Mouse (Mus musculus) limb, embryonic 15.5 days (tissue): ENCODE data around the gene Kif17. TPM values are rescaled to one million over a fixed set of nuclear protein-coding genes. Genes with fewer than 3 reads are reported as not detected.

ENCODE experiments used
- ATAC-seq: fragments of 200-750 bp; cut with Nextera tagmentation; 2 replicates; pipeline ENCODE4 v1.8.0; 2017; ENCODE audit warnings: low read depth, moderate TSS enrichment; ENCODE audit not compliant: insufficient number of reproducible peaks, low FRiP score, low TSS enrichment
- H3K27ac ChIP-seq: fragments of 300-500 bp; sonication (generic); 2 replicates; pipeline ENCODE4 v1.5.1; 2015; ENCODE audit warnings: moderate library complexity, mild to moderate bottlenecking, inconsistent platforms
- H3K27me3 ChIP-seq: fragments of 300-500 bp; sonication (generic); 2 replicates; pipeline ENCODE4 v1.6.1; 2015; ENCODE audit warnings: inconsistent platforms
- H3K36me3 ChIP-seq: fragments of 300-500 bp; sonication (generic); 2 replicates; pipeline ENCODE4 v1.6.1; 2015; ENCODE audit warnings: inconsistent platforms
- H3K4me1 ChIP-seq: fragments of 300-500 bp; sonication (generic); 2 replicates; pipeline ENCODE4 v1.6.1; 2015; ENCODE audit warnings: inconsistent platforms
- H3K4me2 ChIP-seq: fragments of 300-500 bp; sonication (generic); 2 replicates; pipeline ENCODE4 v1.6.1; 2015; ENCODE audit warnings: mild to moderate bottlenecking, inconsistent platforms
- H3K4me3 ChIP-seq: fragments of 300-500 bp; sonication (generic); 2 replicates; pipeline ENCODE4 v1.5.1; 2015; ENCODE audit warnings: mild to moderate bottlenecking, inconsistent platforms
- H3K9ac ChIP-seq: fragments of 300-500 bp; sonication (generic); 2 replicates; pipeline ENCODE4 v1.6.1; 2015; ENCODE audit warnings: inconsistent platforms
- H3K9me3 ChIP-seq: fragments of 300-500 bp; sonication (generic); 2 replicates; pipeline ENCODE4 v1.6.1; 2016; ENCODE audit warnings: inconsistent platforms
- WGBS: fragments of 180-500 bp; shearing (Covaris S2); methylation state at CpG from one replicate; pipeline ENCODE4 v1.1.7; 2015; 5-methylcytosine and 5-hydroxymethylcytosine counted together
- polyA plus RNA-seq: library from polyadenylated mRNA; unstranded; fragments of >200 nt; fragmentation: Nextera tagmentation; extraction: Ambion mirVana; gene quantifications from 2 replicates; pipeline ENCODE4 v1.2.1, GENCODE M21; 2015

The Kif17 gene
- polyA plus RNA-seq, 1 experiment from 2014 or later = 1.4 TPM

DNA sequence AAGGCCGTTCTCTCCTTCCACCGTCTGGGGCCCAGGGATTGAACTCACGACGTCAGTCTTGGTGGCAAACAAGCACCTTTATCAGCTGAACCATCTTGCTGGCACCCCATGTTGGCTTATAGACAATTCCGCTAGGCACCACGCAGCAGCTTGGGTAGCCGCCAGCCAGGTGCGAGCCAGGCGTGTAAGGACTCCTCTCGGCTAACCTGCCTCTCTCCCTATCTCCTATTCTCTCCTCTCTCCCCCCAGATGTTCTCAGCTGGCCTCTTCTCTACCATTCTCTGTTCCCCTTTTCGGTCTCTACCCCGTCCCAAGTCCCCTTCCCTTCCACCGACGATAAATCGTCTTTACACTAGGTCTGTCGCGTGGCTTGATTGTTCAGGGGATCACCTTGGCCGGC is 53.5 kb downstream of the Kif17 start:
- Histone ChIP-seq H3K4me1 (peaks cover 18% of the 10 kb centered on the region), H3K9me3 (no peaks in the 10 kb centered on the region), H3K9ac (peak overlapping the region; percentile 70), H3K4me2 (peak overlapping the region; percentile 86), H3K27ac (peak overlapping the region; percentile 72), H3K36me3 (peaks cover 22% of the 10 kb centered on the region), H3K4me3 (peak overlapping the region; percentile 95), H3K27me3 (no peaks in the 10 kb centered on the region)
- 12% methylated on average over 18 of the region's 18 CpGs for WGBS
- ATAC-seq = no peak

DNA sequence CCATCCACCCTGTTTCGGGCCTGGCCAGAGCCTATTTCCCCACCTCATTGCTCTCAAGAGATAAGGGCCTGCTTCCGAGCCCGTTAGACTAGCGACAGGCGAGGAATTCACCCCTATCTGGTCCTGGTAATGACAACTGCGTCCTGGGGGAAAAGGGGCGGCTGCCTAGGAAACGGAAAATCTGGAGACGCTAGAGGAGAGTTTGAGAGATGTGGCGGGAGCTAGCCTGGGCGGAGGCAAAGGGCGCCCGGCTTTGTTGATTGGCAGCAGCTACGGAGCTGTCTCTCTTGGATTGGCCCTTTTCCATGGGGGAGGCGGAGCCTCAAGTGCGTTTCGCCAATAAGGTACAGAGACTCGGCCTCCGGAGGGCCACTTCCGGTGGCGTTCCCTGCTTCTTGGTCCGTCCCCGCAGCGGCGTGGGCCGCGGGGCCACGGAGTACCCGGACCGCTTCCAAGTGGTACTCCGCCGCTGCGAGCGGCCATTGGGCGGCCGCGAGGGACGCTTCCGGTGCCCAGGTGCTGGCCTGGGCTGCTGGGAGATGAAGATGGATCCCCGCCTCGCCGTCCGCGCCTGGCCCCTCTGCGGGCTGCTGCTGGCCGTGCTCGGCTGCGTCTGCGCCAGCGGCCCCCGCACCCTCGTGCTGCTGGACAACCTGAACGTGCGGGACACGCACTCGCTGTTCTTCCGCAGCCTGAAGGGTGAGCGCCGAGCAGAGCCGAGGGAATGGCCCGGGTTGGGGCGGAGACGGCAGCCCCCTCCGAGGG is 54.3 kb downstream of the Kif17 start, which contains the start of gene Ddost:
Gene Ddost (plus strand): TSS at position 391 of the 765 bp plus-strand sequence.
- H3K36me3 ChIP-seq = peaks cover 30% of the 10 kb centered on the region
- H3K4me2 ChIP-seq = peak within 1 kb of the TSS; percentile 86
- under 1% methylated on average over 64 of the region's 64 CpGs for WGBS
- peak within 1 kb of the TSS; percentile 95 for H3K4me3 ChIP-seq
- H3K9me3 ChIP-seq = no peaks in the 10 kb centered on the region
- ATAC-seq = peak; percentile 96
- H3K9ac ChIP-seq = peak within 1 kb of the TSS; percentile 96
- H3K27me3 ChIP-seq = no peaks in the 10 kb centered on the region
- peak within 1 kb of the TSS; percentile 83 for H3K27ac ChIP-seq
- peaks cover 18% of the 10 kb centered on the region for H3K4me1 ChIP-seq

DNA sequence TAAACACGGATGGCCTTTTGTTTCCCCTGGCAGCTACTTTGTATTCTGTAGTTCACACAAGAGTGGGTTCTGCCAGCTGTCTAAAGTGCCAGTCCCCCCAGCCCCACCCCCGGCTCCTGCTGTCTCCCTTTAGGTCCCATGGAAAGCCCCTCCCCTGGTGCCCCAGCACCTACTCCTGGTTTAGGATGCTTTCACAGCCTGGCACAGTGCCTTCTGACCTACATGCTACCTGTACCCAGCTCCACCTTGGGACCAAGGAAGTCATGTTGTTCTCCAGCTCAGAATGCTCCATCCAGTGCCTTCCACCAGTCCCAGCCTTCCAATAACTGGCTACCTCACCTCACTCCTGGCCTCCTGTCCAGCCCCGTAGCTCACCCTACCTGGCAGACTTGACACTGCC is 56.8 kb downstream of the Kif17 start:
- peaks cover 53% of the 10 kb centered on the region for H3K36me3 ChIP-seq
- H3K27me3 ChIP-seq = no peaks in the 10 kb centered on the region
- ATAC-seq = no peak
- peaks cover 18% of the 10 kb centered on the region for H3K4me1 ChIP-seq
- H3K9me3 ChIP-seq = no peaks in the 10 kb centered on the region
- H3K4me2 ChIP-seq = no peak overlapping the region
- no peak overlapping the region for H3K27ac ChIP-seq
- no peak overlapping the region for H3K9ac ChIP-seq
- WGBS = 95% methylated on average over 3 of the region's 3 CpGs
- no peak overlapping the region for H3K4me3 ChIP-seq

DNA sequence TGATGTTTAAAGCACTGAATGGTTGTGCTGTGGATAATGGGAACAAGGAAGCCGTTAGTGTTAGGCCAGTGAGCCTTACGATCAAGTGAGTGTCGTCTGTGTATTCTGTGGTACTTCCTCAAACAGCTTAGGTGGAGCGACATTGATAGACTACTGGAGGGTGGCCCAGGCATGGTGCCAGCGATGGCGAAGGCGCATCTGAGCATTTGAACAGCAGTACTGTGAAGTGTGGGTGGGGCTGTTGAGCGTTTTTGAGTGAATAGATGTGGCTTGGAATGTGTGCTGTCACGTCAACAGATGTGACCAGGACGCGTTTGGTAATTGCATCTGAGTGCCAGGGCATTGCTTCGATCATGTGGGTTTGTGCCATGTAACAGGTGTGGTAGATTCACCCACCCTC is 57.5 kb downstream of the Kif17 start:
- 89% methylated on average over 12 of the region's 12 CpGs for WGBS
- Histone ChIP-seq H3K4me3 (no peak overlapping the region), H3K27ac (no peak overlapping the region), H3K36me3 (peaks cover 60% of the 10 kb centered on the region), H3K4me2 (no peak overlapping the region), H3K9me3 (no peaks in the 10 kb centered on the region), H3K4me1 (peaks cover 18% of the 10 kb centered on the region), H3K9ac (no peak overlapping the region), H3K27me3 (no peaks in the 10 kb centered on the region)
- ATAC-seq = no peak

DNA sequence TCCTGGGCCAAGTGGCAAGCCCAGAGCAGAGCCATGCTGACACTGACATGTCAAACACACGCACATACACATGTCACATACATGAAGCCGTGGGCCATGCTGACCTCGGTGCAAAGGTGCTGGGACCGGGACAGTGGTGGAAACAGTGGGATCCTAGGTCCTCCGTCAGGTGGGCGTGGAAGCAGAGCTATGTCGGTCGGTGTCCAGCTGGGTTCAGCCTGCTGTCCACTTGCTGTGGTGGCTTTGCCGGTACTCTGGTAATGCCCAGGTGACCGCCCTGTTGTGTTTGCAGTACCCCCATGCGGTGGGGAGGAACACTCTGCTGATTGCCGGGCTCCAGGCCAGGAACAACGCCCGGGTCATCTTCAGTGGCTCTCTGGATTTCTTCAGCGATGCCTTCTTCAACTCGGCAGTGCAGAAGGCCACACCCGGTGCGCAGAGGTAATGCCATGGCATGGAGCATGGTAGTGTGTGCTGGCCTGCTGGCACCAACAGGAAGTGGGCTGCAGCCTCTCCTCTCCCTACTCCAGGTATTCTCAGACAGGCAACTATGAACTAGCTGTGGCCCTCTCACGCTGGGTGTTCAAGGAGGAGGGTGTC is 60.2 kb downstream of the Kif17 start:
- H3K4me2 ChIP-seq = no peak overlapping the region
- H3K27me3 ChIP-seq = no peaks in the 10 kb centered on the region
- H3K27ac ChIP-seq = no peak overlapping the region
- H3K9me3 ChIP-seq = no peaks in the 10 kb centered on the region
- H3K4me3 ChIP-seq = no peak overlapping the region
- peaks cover 87% of the 10 kb centered on the region for H3K36me3 ChIP-seq
- H3K4me1 ChIP-seq = peaks cover 6% of the 10 kb centered on the region
- WGBS = 93% methylated on average over 19 of the region's 19 CpGs
- ATAC-seq = no peak
- no peak overlapping the region for H3K9ac ChIP-seq

DNA sequence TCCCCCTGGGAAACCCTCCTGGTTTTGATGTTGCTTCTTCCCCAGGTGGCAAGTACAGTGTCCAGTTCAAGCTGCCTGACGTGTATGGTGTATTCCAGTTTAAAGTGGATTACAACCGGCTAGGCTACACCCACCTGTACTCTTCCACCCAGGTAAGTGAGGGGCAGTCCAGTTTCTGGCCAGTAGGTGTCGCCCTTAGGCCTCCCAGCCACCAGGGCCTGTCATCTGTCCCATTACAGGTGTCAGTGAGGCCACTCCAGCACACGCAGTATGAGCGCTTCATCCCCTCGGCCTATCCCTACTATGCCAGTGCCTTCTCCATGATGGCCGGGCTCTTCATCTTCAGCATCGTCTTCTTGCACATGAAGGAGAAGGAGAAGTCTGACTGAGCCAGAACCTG is 61.4 kb downstream of the Kif17 start:
- H3K4me3 ChIP-seq = no peak overlapping the region
- no peak overlapping the region for H3K4me2 ChIP-seq
- no peak overlapping the region for H3K9ac ChIP-seq

DNA sequence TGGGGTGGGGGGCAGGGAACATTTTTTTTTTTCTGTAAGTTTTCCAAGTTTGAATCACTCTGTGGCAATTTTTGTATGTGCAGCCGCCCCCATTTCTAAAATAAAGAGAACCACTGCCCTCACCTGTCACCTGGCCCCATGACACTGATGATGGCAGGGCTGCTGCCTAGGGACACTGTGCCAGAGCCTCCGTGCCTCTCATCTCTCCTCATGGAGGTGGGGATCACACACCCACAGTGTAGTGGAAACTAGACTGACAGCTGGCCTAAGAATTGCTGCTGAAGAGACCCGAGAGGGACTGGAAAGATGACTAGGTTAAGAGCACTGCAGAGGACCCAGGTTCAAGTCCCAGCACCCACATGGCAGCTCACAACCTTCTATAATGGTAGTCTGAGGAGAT is 61.9 kb downstream of the Kif17 start:
- H3K4me3 ChIP-seq = no peak overlapping the region
- WGBS = 91% methylated on average over 3 of the region's 3 CpGs

More for the DNA sequence above, 61.4 kb downstream of the Kif17 start:
- Histone ChIP-seq H3K36me3 (peaks cover 96% of the 10 kb centered on the region), H3K4me1 (no peaks in the 10 kb centered on the region), H3K27me3 (no peaks in the 10 kb centered on the region), H3K9me3 (no peaks in the 10 kb centered on the region), H3K27ac (no peak overlapping the region)
- ATAC-seq = 0 out of 2 replicates have a peak, but pooled peaks have one; percentile 13
- 59% methylated on average over 8 of the region's 8 CpGs for WGBS

DNA sequence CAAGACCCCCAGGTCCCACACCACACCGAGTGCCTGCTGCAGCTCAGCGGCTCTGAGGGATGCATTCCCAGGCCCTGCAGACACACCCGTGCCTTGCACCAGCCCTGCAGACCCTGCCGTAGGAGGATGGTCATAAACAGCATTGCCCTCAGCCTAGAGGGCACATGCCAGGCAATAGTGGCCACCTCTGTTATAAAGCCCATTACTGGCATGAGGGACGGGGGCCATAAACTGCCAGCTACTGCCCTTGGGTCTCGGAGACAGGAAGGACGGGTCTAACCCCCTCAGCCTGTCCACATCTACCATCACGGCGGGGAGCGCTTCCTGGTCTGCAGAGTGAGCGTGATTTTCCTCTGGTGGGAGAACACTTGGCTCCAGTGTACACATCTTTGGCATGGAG is 62.8 kb downstream of the Kif17 start:
- H3K9me3 ChIP-seq = no peaks in the 10 kb centered on the region
- H3K27ac ChIP-seq = no peak overlapping the region
- no peak overlapping the region for H3K4me3 ChIP-seq
- H3K4me2 ChIP-seq = no peak overlapping the region
- peaks cover 98% of the 10 kb centered on the region for H3K36me3 ChIP-seq
- H3K4me1 ChIP-seq = no peaks in the 10 kb centered on the region
- ATAC-seq = no peak
- 86% methylated on average over 11 of the region's 11 CpGs for WGBS
- no peak overlapping the region for H3K9ac ChIP-seq
- H3K27me3 ChIP-seq = no peaks in the 10 kb centered on the region

More for the DNA sequence above, 61.9 kb downstream of the Kif17 start:
- no peak overlapping the region for H3K9ac ChIP-seq
- no peak overlapping the region for H3K4me2 ChIP-seq
- peaks cover 98% of the 10 kb centered on the region for H3K36me3 ChIP-seq
- H3K9me3 ChIP-seq = no peaks in the 10 kb centered on the region
- no peaks in the 10 kb centered on the region for H3K4me1 ChIP-seq
- no peak for ATAC-seq
- no peak overlapping the region for H3K27ac ChIP-seq
- H3K27me3 ChIP-seq = no peaks in the 10 kb centered on the region

DNA sequence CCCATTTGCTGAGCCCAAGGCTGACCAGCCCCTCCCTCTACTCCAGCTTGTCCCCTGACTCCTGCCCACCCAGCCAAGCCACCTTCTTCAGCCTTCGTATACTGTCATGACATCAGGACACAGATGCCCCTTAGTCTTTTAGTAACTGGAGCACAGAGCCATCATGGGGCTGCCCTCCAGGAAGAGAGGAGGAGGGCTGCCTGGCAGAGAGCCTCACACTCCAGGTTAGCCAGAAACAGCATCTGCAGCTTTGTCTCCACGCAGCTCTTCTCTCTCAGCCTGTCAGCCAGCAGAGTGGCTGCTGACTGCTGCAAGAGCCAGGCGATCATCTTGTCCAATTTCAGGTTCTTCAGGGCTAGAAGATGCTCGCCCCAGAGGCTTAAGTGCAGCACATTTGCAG is 63.6 kb downstream of the Kif17 start:
- H3K9me3 ChIP-seq = no peaks in the 10 kb centered on the region
- ATAC-seq = no peak
- 90% methylated on average over 4 of the region's 4 CpGs for WGBS
- H3K27me3 ChIP-seq = no peaks in the 10 kb centered on the region
- H3K4me2 ChIP-seq = no peak overlapping the region
- H3K4me1 ChIP-seq = peaks cover 2% of the 10 kb centered on the region; the same call in 1 of the 2 replicates
- H3K4me3 ChIP-seq = no peak overlapping the region
- no peak overlapping the region for H3K27ac ChIP-seq
- peaks cover 94% of the 10 kb centered on the region for H3K36me3 ChIP-seq
- H3K9ac ChIP-seq = no peak overlapping the region

DNA sequence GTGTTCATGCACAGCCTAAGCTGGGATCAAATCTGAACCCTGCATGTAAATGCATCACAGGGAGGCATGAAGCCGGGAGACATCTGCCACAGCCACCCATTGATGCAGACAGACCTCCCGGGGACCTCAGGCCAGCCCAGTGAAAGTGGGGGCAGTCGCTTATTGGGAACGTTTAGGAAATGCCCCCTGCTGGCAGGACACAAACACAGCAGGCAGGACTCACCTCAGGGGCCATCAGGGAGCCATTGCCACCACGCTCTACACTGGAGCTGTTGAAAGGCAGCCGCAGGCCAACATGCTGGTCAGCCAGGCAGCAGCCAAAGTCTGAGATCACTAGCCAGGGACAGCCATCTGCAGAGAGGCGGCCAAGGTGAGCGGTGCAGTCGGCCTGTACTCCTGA is 65.5 kb downstream of the Kif17 start:
- 75% methylated on average over 9 of the region's 9 CpGs for WGBS
- H3K9ac ChIP-seq = no peak overlapping the region
- no peaks in the 10 kb centered on the region for H3K27me3 ChIP-seq
- H3K9me3 ChIP-seq = no peaks in the 10 kb centered on the region
- no peak for ATAC-seq
- peaks cover 80% of the 10 kb centered on the region for H3K36me3 ChIP-seq
- H3K4me1 ChIP-seq = peaks cover 3% of the 10 kb centered on the region; the same call in 1 of the 2 replicates
- H3K4me3 ChIP-seq = no peak overlapping the region
- no peak overlapping the region for H3K4me2 ChIP-seq
- H3K27ac ChIP-seq = no peak overlapping the region

DNA sequence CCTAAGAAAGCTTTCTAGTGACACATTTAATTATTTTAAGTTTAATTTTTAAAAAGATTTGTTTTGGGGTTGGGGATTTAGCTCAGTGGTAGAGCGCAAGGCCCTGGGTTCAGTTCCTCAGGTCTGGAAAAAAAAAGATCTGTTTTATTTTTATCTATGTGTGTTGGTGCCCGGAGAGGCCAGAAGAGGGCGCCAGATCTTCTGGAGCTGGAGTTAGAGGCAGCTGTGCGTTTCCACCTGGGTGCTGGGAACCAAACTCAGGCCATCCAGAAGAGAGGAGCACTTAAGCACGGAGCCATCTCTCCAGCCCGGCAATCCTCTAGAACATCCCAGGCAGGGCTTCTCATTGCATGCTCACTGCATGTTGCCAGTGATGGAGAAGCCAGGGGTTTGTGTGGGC is 66.1 kb downstream of the Kif17 start:
- no peak overlapping the region for H3K27ac ChIP-seq
- no peak overlapping the region for H3K9ac ChIP-seq
- H3K4me2 ChIP-seq = no peak overlapping the region
- no peaks in the 10 kb centered on the region for H3K27me3 ChIP-seq
- H3K9me3 ChIP-seq = no peaks in the 10 kb centered on the region
- 91% methylated on average over 6 of the region's 6 CpGs for WGBS
- ATAC-seq = no peak
- peaks cover 74% of the 10 kb centered on the region for H3K36me3 ChIP-seq
- peaks cover 3% of the 10 kb centered on the region; the same call in 1 of the 2 replicates for H3K4me1 ChIP-seq
- H3K4me3 ChIP-seq = no peak overlapping the region

DNA sequence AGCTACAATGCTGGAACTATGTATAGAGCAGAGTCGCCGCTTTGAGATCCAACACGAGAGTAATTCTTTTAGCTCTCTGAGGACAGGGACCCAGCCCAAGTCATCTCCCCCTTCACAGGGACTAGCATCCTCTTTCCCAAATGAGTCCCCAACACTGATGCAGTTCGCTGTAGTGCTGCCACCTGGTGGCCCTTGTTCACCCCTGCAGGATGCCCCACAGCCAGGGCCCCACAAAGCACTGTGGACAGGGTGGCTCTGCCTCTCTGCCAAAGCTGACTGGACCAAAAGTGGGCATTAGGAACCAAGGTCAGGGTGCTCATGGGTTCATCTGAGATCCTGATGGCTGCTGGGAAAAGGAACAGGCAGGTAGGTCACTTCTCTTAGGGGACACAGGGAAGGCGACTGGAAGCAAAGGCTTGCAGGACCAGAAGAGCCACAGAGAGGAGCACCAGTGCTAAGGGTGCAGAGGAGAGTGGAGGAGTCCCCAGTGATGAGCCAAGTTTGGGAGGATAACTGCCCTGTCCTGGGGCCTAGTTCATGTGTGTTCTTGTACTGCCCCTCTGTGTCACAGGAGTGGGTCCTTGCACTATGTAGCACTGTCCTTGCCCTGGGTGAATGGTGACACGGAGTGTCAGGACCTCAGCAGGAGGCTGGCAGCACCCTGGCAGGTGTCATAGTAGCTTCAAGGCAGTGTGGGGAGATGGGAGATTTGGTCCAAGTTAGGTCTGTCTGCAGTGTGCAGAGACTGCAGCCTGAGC is 68.5 kb downstream of the Kif17 start:
- ATAC-seq = no peak
- H3K27ac ChIP-seq = no peak overlapping the region
- no peaks in the 10 kb centered on the region for H3K9me3 ChIP-seq
- no peak overlapping the region for H3K4me3 ChIP-seq
- no peaks in the 10 kb centered on the region for H3K27me3 ChIP-seq
- no peak overlapping the region for H3K9ac ChIP-seq
- WGBS = 51% methylated on average over 6 of the region's 6 CpGs
- peaks cover 51% of the 10 kb centered on the region for H3K36me3 ChIP-seq
- no peak overlapping the region for H3K4me2 ChIP-seq
- H3K4me1 ChIP-seq = peaks cover 3% of the 10 kb centered on the region; the same call in 1 of the 2 replicates
